Mouse (Mus musculus): ENCODE measurements around the gene Blnk. TPM values are rescaled to one million over a fixed set of nuclear protein-coding genes. Genes with fewer than 3 reads are reported as not detected.

Blnk gene
- polyA plus RNA-seq, 1 experiment from 2014 or later = 23.8 TPM

DNA sequence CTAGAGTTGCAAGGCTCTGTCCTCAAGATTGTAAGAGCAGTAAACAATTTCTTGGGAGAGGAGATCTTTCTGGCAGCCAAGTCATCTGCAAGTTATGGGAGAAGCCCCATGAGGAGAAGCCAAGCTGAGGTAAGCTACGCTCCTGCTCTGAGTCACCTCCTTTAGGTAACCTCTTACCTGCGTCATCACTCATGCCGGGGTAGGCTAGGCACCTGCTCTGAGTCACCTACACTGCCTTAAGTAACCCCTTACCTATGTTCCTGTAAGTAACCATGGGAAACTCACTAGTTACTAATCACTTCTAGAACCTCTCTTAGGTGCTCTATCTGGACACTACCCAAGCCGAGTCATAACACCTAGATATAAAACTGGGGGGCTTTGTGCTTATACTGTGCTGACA lies 112.6 kb downstream of the Blnk start:
- Histone ChIP-seq H3K4me1 (replicated peaks; ENCODE audit: control insufficient read depth, insufficient read depth, low read length) (no peaks in the 10 kb centered on the region), H3K27me3 (replicated peaks; ENCODE audit: control insufficient read depth, insufficient read depth, low read length) (peaks cover 41% of the 10 kb centered on the region), H3K9me3 (ENCODE audit: control insufficient read depth) (no peaks in the 10 kb centered on the region), H3K4me3 (ENCODE audit: low read depth, low read length) (no peak overlapping the region), H3K9ac (ENCODE audit: low read depth, low read length) (no peak overlapping the region), H3K36me3 (ENCODE audit: control insufficient read depth, insufficient read depth) (no peaks in the 10 kb centered on the region), H3K4me2 (replicated peaks; ENCODE audit: low read depth) (no peak overlapping the region), H3K27ac (ENCODE audit: low read depth, low read length) (no peak overlapping the region)
- ATAC-seq = no peak
- 87% methylated on average over 4 of the region's 4 CpGs for WGBS
- no peak for TF ChIP-seq CTCF (IDR thresholded peaks at IDR 0.05; ENCODE audit: low read depth)

Small RNA genes within 50 kb of the gene (microRNA-seq; reads per million reads assigned to microRNA genes)
- gene Mir8092 = not detected

Other genes starting within 250 kb of the Blnk start
- gene Cc2d2b, start 245.8 kb downstream of the Blnk start, polyA plus RNA-seq (2015; fragmentation: Nextera tagmentation; extraction: Ambion mirVana) = 0.14 TPM in 1 of 2 replicates, not detected in the other
- gene Ccnj, start 163.3 kb downstream of the Blnk start, polyA plus RNA-seq (2015; fragmentation: Nextera tagmentation; extraction: Ambion mirVana) = 2.9 and 3.3 TPM in 2 replicates
- 10.2 and 11.0 TPM in 2 replicates for gene Zfp518a, start 99.8 kb downstream of the Blnk start, polyA plus RNA-seq (2015; fragmentation: Nextera tagmentation; extraction: Ambion mirVana)
- not detected in 2 replicates for gene Dntt, start 34.7 kb upstream of the Blnk start, polyA plus RNA-seq (2015; fragmentation: Nextera tagmentation; extraction: Ambion mirVana)
- gene Opalin, start 82.6 kb upstream of the Blnk start, polyA plus RNA-seq (2015; fragmentation: Nextera tagmentation; extraction: Ambion mirVana) = not detected in 2 replicates
- gene Tll2, start 212.3 kb upstream of the Blnk start, polyA plus RNA-seq (2015; fragmentation: Nextera tagmentation; extraction: Ambion mirVana) = 0.10 TPM in 2 replicates

All from intestine, postnatal 0 days (tissue).